Mouse (Mus musculus) MEL (cell line): Measurements from ENCODE around the gene Samhd1. TPM values are rescaled to one million over a fixed set of nuclear protein-coding genes. Genes with fewer than 3 reads are reported as not detected.
A peak's percentile ranks its signal among the peaks of the same experiment; 100 is the strongest.

Experiments used
- DNase-seq: peaks from one replicate; pipeline ENCODE4 v3.0.0; 2011; ENCODE audit warnings: low read depth, low spot score
- H3K27ac ChIP-seq: 2 replicates; pipeline ENCODE4 v1.5.1; 2012; ENCODE audit warnings: low read depth, mild to moderate bottlenecking, control low read depth, low read length, moderate library complexity; ENCODE audit not compliant: control insufficient read depth
- H3K27me3 ChIP-seq, 2 experiments: fragments of 150-350 bp in 1 of 2; sonication (generic) in 1 of 2; 2 replicates each; pipeline ENCODE4 v1.6.1; 2012; ENCODE audit warnings: low read length in 2 of 2, mild to moderate bottlenecking in 2 of 2, improper control_type of control experiment in 1 of 2, moderate library complexity in 1 of 2; ENCODE audit not compliant: insufficient read depth in 2 of 2, control insufficient read depth in 1 of 2
- H3K36me3 ChIP-seq, 2 experiments: 2 replicates each; pipeline ENCODE4 v1.6.1; 2012 to 2014; ENCODE audit warnings: low read length in 2 of 2, improper control_type of control experiment in 1 of 2, inconsistent platforms in 1 of 2, mild to moderate bottlenecking in 1 of 2; ENCODE audit not compliant: insufficient read depth in 2 of 2, control insufficient read depth in 1 of 2
- H3K4me1 ChIP-seq, 2 experiments: fragments of 150-350 bp in 1 of 2; sonication (generic) in 1 of 2; 2 replicates each; pipeline ENCODE4 v1.6.1; 2012; ENCODE audit warnings: low read length in 2 of 2, improper control_type of control experiment in 1 of 2, mild to moderate bottlenecking in 1 of 2; ENCODE audit not compliant: insufficient read depth in 2 of 2, control insufficient read depth in 1 of 2
- H3K4me3 ChIP-seq, 2 experiments: fragments of 150-350 bp in 1 of 2; sonication (generic) in 1 of 2; 2 replicates each; pipeline ENCODE4 v1.5.1; 2012; ENCODE audit warnings: low read depth in 2 of 2, low read length in 2 of 2, mild to moderate bottlenecking in 2 of 2, moderate library complexity in 2 of 2, control low read depth in 1 of 2, improper control_type of control experiment in 1 of 2; ENCODE audit not compliant: control insufficient read depth in 1 of 2, insufficient read depth in 1 of 2
- H3K79me2 ChIP-seq: 2 replicates; pipeline ENCODE4 v1.6.1; 2012; ENCODE audit warnings: mild to moderate bottlenecking, low read length, moderate library complexity; ENCODE audit not compliant: control insufficient read depth, poor library complexity, insufficient read depth
- H3K9ac ChIP-seq: 2 replicates; pipeline ENCODE4 v1.6.1; 2012; ENCODE audit warnings: low read depth, mild to moderate bottlenecking, control low read depth, low read length, moderate library complexity; ENCODE audit not compliant: control insufficient read depth, poor library complexity, severe bottlenecking
- H3K9me3 ChIP-seq: fragments of 150-350 bp; sonication (generic); replicated peaks from 2 replicates; pipeline ENCODE4 v1.6.1; 2012; ENCODE audit warnings: mild to moderate bottlenecking, low read length, improper control_type of control experiment, moderate library complexity; ENCODE audit not compliant: insufficient read depth
- BHLHE40 ChIP-seq: IDR thresholded peaks from 2 replicates; pipeline ENCODE4 v1.6.1; 2012; ENCODE audit warnings: low read depth, mild to moderate bottlenecking, inconsistent platforms, low read length, improper control_type of control experiment, borderline replicate concordance
- E2F4 ChIP-seq: IDR thresholded peaks from 2 replicates; pipeline ENCODE4 v1.6.1; 2011; ENCODE audit warnings: low read depth, low read length, improper control_type of control experiment, borderline replicate concordance
- HCFC1 ChIP-seq: IDR thresholded peaks from 2 replicates; pipeline ENCODE4 v1.6.1; 2012; ENCODE audit warnings: low read depth, mild to moderate bottlenecking, inconsistent platforms, low read length, improper control_type of control experiment, moderate library complexity
- KAT2A ChIP-seq: conservative IDR thresholded peaks from 2 replicates; pipeline ENCODE4 v1.6.1; 2012; ENCODE audit warnings: low read depth, low read length, improper control_type of control experiment, inconsistent platforms
- MAX ChIP-seq: IDR thresholded peaks from 2 replicates; pipeline ENCODE4 v1.6.1; 2011; ENCODE audit warnings: low read length, improper control_type of control experiment
- MXI1 ChIP-seq: IDR thresholded peaks from 2 replicates; pipeline ENCODE4 v1.6.1; 2011; ENCODE audit warnings: mild to moderate bottlenecking, low read depth, low read length, improper control_type of control experiment
- NELFE ChIP-seq: IDR thresholded peaks from 2 replicates; pipeline ENCODE4 v1.6.1; 2011; ENCODE audit warnings: low read depth, low read length, improper control_type of control experiment
- NRF1 ChIP-seq: IDR thresholded peaks from 2 replicates; pipeline ENCODE4 v1.6.1; 2014; ENCODE audit warnings: low read depth, mild to moderate bottlenecking, inconsistent platforms, low read length, improper control_type of control experiment, moderate library complexity; ENCODE audit not compliant: poor library complexity, insufficient read depth, severe bottlenecking
- POLR2A ChIP-seq, 2 experiments: IDR thresholded peaks; 2 replicates each; pipeline ENCODE4 v1.6.1; 2011 to 2012; ENCODE audit warnings: low read length in 2 of 2, mild to moderate bottlenecking in 2 of 2, control low read depth in 1 of 2, improper control_type of control experiment in 1 of 2, low read depth in 1 of 2, moderate library complexity in 1 of 2; ENCODE audit not compliant: control insufficient read depth in 1 of 2, insufficient read depth in 1 of 2, poor library complexity in 1 of 2
- POLR2AphosphoS2 ChIP-seq: IDR thresholded peaks from 2 replicates; pipeline ENCODE4 v1.6.1; 2011; ENCODE audit warnings: low read length, improper control_type of control experiment
- RCOR1 ChIP-seq: IDR thresholded peaks from 2 replicates; pipeline ENCODE4 v1.6.1; 2012; ENCODE audit warnings: low read depth, mild to moderate bottlenecking, inconsistent platforms, low read length, improper control_type of control experiment
- SIN3A ChIP-seq: IDR thresholded peaks from 2 replicates; pipeline ENCODE4 v1.6.1; 2012; ENCODE audit warnings: low read length, improper control_type of control experiment, inconsistent platforms
- TCF12 ChIP-seq: IDR thresholded peaks from 2 replicates; pipeline ENCODE4 v1.6.1; 2014; ENCODE audit warnings: low read depth, mild to moderate bottlenecking, inconsistent platforms, low read length, improper control_type of control experiment, moderate library complexity
- ZMIZ1 ChIP-seq: IDR thresholded peaks from 2 replicates; pipeline ENCODE4 v1.6.1; 2012; ENCODE audit warnings: low read depth, mild to moderate bottlenecking, inconsistent platforms, low read length, improper control_type of control experiment, moderate library complexity
- ZNF384 ChIP-seq: IDR thresholded peaks from 2 replicates; pipeline ENCODE4 v1.6.1; 2012; ENCODE audit warnings: low read depth, mild to moderate bottlenecking, inconsistent platforms, low read length, improper control_type of control experiment
- polyA plus RNA-seq, 2 experiments: library from polyadenylated mRNA; stranded (reverse) in 1 of 2; unstranded in 1 of 2; fragments of >175 nt in 1 of 2; fragments of >200 nt in 1 of 2; gene quantifications; 2 replicates each; pipeline versions ENCODE4 v1.2.1 to v1.2.4; 2012; ENCODE audit warnings: low replicate concordance in 2 of 2, low read depth in 1 of 2; ENCODE audit not compliant: insufficient read length in 2 of 2, insufficient read depth in 1 of 2, missing spikeins in 1 of 2
- total RNA-seq: library from RNA; depleted of rRNA; stranded (reverse); fragments of 300-350 nt; gene quantifications from 2 replicates; pipeline ENCODE4 v1.2.3, GENCODE M21; 2012; rRNA removed

Gene Samhd1
- total RNA-seq, result 15.7 and 19.7 TPM in 2 replicates
- polyA plus RNA-seq, result 10 to 100 TPM; 50.5 to 76.8 TPM

GRCm38 (mm10) chr2:157135014-157135413 is at the start of gene Samhd1:
Samhd1 (minus strand) TSS chr2:157135265.
- DNase-seq, result peak; percentile 97
- H3K4me3 ChIP-seq, result peak within 1 kb of the TSS; percentile 69 to 73
- H3K27me3 ChIP-seq, result no peaks in the 10 kb centered on the region
- no peaks in the 10 kb centered on the region for H3K9me3 ChIP-seq
- H3K79me2 ChIP-seq, result peaks cover 17% of the 10 kb centered on the region
- peaks cover 0 to 44% of the 10 kb centered on the region in 2 experiments; a peak in 2 of 4 replicates for H3K36me3 ChIP-seq
- TF ChIP-seq MAX (no peak), POLR2A (IDR thresholded peaks at IDR 0.05; ENCODE audit: control insufficient read depth in 1 of 2, insufficient read depth in 1 of 2, low read depth in 1 of 2, low read length in 2 of 2, poor library complexity in 1 of 2) (peak; percentile 73 to 89; a peak in 3 of 4 replicates), KAT2A (no peak), RCOR1 (no peak), HCFC1 (peak; percentile 49; the same call in 1 of the 2 replicates), NELFE (peak; percentile 74), POLR2AphosphoS2 (peak; percentile 61; the same call in 1 of the 2 replicates), E2F4 (no peak), ZNF384 (no peak), TCF12 (0 out of 2 replicates have a peak, but pooled peaks have one; percentile 14), ZMIZ1 (peak; percentile 53; the same call in 1 of the 2 replicates), SIN3A (no peak; the same call in 1 of the 2 replicates), NRF1 (peak; percentile 97), MXI1 (peak; percentile 19; the same call in 1 of the 2 replicates)
- peaks cover 20 to 44% of the 10 kb centered on the region in 2 experiments for H3K4me1 ChIP-seq
- peak within 1 kb of the TSS; percentile 68 for H3K9ac ChIP-seq
- H3K27ac ChIP-seq, result peak within 1 kb of the TSS; percentile 70

GRCm38 (mm10) chr2:157178167-157178566 is 43.1 kb upstream of the Samhd1 start:
- H3K36me3 ChIP-seq, result peaks cover 13 to 32% of the 10 kb centered on the region in 2 experiments
- DNase-seq, result no peak
- TF ChIP-seq ZNF384 (peak; percentile 74), BHLHE40 (no peak)
- TF ChIP-seq, all 39 proteins: peak for 1
- no peak overlapping the region for H3K9ac ChIP-seq
- peaks cover 0 to 12% of the 10 kb centered on the region in 2 experiments; a peak in 2 of 4 replicates for H3K4me1 ChIP-seq
- H3K27ac ChIP-seq, result no peak overlapping the region
- no peaks in the 10 kb centered on the region for H3K9me3 ChIP-seq
- no peak overlapping the region for H3K4me3 ChIP-seq
- no peaks in the 10 kb centered on the region for H3K79me2 ChIP-seq
- H3K27me3 ChIP-seq, result no peaks in the 10 kb centered on the region
